Mouse (Mus musculus): ENCODE data around the gene Nms. TPM values are rescaled to one million over a fixed set of nuclear protein-coding genes. Genes with fewer than 3 reads are reported as not detected.

Gene Nms
- polyA plus RNA-seq (2015; fragmentation: Nextera tagmentation; extraction: Ambion mirVana) = not detected in 2 replicates

DNA sequence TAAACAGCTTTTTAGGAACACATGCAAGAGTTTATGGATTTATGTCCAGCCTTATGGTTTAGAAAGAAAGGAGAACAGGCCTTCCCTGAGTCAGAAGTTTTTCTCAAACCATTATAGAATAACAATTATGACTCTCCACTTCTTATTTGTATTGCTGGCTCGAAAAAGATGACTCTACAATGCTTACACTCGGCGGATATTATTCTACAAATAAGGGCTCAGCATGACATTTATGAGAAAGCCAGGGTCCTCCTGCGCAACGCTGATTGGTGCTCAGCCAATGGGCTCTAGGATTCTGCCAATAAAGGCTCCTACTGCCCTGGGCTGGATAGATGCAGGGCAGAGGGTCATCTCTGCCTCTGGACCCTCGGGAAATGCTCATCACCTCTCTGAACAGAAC is at the start of gene Nms:
Nms (plus strand) TSS at position 301 of the 400 bp plus-strand sequence.
- H3K9ac ChIP-seq (replicated peaks; ENCODE audit: low read depth) = no peak within 1 kb of the TSS
- 72% methylated on average over 6 of the region's 6 CpGs for WGBS
- no peak for ATAC-seq
- no peaks in the 10 kb centered on the region for H3K27me3 ChIP-seq (replicated peaks; ENCODE audit: insufficient read depth, low read length)
- H3K4me3 ChIP-seq (ENCODE audit: low read depth, low read length) = no peak within 1 kb of the TSS
- no peak for TF ChIP-seq CTCF (IDR thresholded peaks at IDR 0.05)
- no peak for TF ChIP-seq EP300 (IDR thresholded peaks at IDR 0.05)
- H3K27ac ChIP-seq (ENCODE audit: low read length) = no peak within 1 kb of the TSS
- H3K4me2 ChIP-seq (replicated peaks; ENCODE audit: low read depth, low read length) = no peak within 1 kb of the TSS
- no peak for DNase-seq (ENCODE audit: low spot score)
- no peaks in the 10 kb centered on the region for H3K4me1 ChIP-seq (ENCODE audit: insufficient read depth, low read depth, low read length)
- H3K9me3 ChIP-seq (ENCODE audit: low read length) = no peaks in the 10 kb centered on the region
- no peaks in the 10 kb centered on the region for H3K36me3 ChIP-seq (ENCODE audit: insufficient read depth, low read length)

GRCm38 (mm10) chr1:38891444-38891843 is 47.5 kb upstream of the Nms start:
- Histone ChIP-seq H3K27me3 (replicated peaks; ENCODE audit: insufficient read depth, low read length) (no peaks in the 10 kb centered on the region), H3K4me3 (ENCODE audit: low read depth, low read length) (no peak overlapping the region), H3K36me3 (ENCODE audit: insufficient read depth, low read length) (no peaks in the 10 kb centered on the region), H3K9me3 (ENCODE audit: low read length) (no peaks in the 10 kb centered on the region), H3K4me1 (ENCODE audit: insufficient read depth, low read depth, low read length) (no peaks in the 10 kb centered on the region), H3K9ac (replicated peaks; ENCODE audit: low read depth) (no peak overlapping the region), H3K27ac (ENCODE audit: low read length) (no peak overlapping the region), H3K4me2 (replicated peaks; ENCODE audit: low read depth, low read length) (no peak overlapping the region)
- no peak for DNase-seq (ENCODE audit: low spot score)
- no peak for ATAC-seq
- WGBS = 76% methylated on average over 5 of the region's 5 CpGs
- TF ChIP-seq CTCF (IDR thresholded peaks at IDR 0.05) = no peak
- TF ChIP-seq EP300 (IDR thresholded peaks at IDR 0.05) = no peak

GRCm38 (mm10) chr1:38893081-38893480 is 45.9 kb upstream of the Nms start:
- 0 out of 2 replicates have a peak, but pooled peaks cover 5% of the 10 kb centered on the region for H3K27me3 ChIP-seq (replicated peaks; ENCODE audit: insufficient read depth, low read length)
- H3K27ac ChIP-seq (ENCODE audit: low read length) = no peak overlapping the region
- no peak overlapping the region for H3K4me2 ChIP-seq (replicated peaks; ENCODE audit: low read depth, low read length)
- ATAC-seq = no peak
- 64% methylated on average over 5 of the region's 5 CpGs for WGBS
- H3K4me3 ChIP-seq (ENCODE audit: low read depth, low read length) = no peak overlapping the region
- H3K36me3 ChIP-seq (ENCODE audit: insufficient read depth, low read length) = no peaks in the 10 kb centered on the region
- H3K4me1 ChIP-seq (ENCODE audit: insufficient read depth, low read depth, low read length) = no peaks in the 10 kb centered on the region
- no peak for DNase-seq (ENCODE audit: low spot score)
- TF ChIP-seq EP300 (IDR thresholded peaks at IDR 0.05) = no peak
- TF ChIP-seq CTCF (IDR thresholded peaks at IDR 0.05) = no peak
- H3K9ac ChIP-seq (replicated peaks; ENCODE audit: low read depth) = no peak overlapping the region
- no peaks in the 10 kb centered on the region for H3K9me3 ChIP-seq (ENCODE audit: low read length)

GRCm38 (mm10) chr1:38897431-38898248 is 41.3 kb upstream of the Nms start, which contains the start of gene Chst10:
Gene Chst10 (minus strand): TSS chr1:38898161.
- H3K4me2 ChIP-seq (replicated peaks; ENCODE audit: low read depth, low read length) = peak within 1 kb of the TSS; percentile 77
- WGBS = 1% methylated on average over 66 of the region's 67 CpGs
- H3K27ac ChIP-seq (ENCODE audit: low read length) = no peak within 1 kb of the TSS
- 0 out of 2 replicates have a peak, but pooled peaks cover 5% of the 10 kb centered on the region for H3K27me3 ChIP-seq (replicated peaks; ENCODE audit: insufficient read depth, low read length)
- DNase-seq (ENCODE audit: low spot score) = peak; percentile 63
- no peaks in the 10 kb centered on the region for H3K4me1 ChIP-seq (ENCODE audit: insufficient read depth, low read depth, low read length)
- no peak within 1 kb of the TSS for H3K9ac ChIP-seq (replicated peaks; ENCODE audit: low read depth)
- H3K36me3 ChIP-seq (ENCODE audit: insufficient read depth, low read length) = no peaks in the 10 kb centered on the region
- TF ChIP-seq EP300 (IDR thresholded peaks at IDR 0.05) (no peak), CTCF (IDR thresholded peaks at IDR 0.05) (peak; percentile 4; the same call in 1 of the 2 replicates)
- H3K4me3 ChIP-seq (ENCODE audit: low read depth, low read length) = peak within 1 kb of the TSS; percentile 45
- H3K9me3 ChIP-seq (ENCODE audit: low read length) = no peaks in the 10 kb centered on the region
- peak; percentile 79 for ATAC-seq

- H3K9me3 ChIP-seq (ENCODE audit: low read length) = no peaks in the 10 kb centered on the region
- DNase-seq (ENCODE audit: low spot score) (no peak), ATAC-seq (no peak)
- H3K36me3 ChIP-seq (ENCODE audit: insufficient read depth, low read length) = no peaks in the 10 kb centered on the region
- WGBS = 56% methylated on average over 5 of the region's 5 CpGs
- no peak overlapping the region for H3K4me3 ChIP-seq (ENCODE audit: low read depth, low read length)
- no peak overlapping the region for H3K27ac ChIP-seq (ENCODE audit: low read length)
- no peak for TF ChIP-seq EP300 (IDR thresholded peaks at IDR 0.05)
- no peak for TF ChIP-seq CTCF (IDR thresholded peaks at IDR 0.05)
- no peak overlapping the region for H3K4me2 ChIP-seq (replicated peaks; ENCODE audit: low read depth, low read length)
- no peak overlapping the region for H3K9ac ChIP-seq (replicated peaks; ENCODE audit: low read depth)
- H3K27me3 ChIP-seq (replicated peaks; ENCODE audit: insufficient read depth, low read length) = no peaks in the 10 kb centered on the region
- H3K4me1 ChIP-seq (ENCODE audit: insufficient read depth, low read depth, low read length) = no peaks in the 10 kb centered on the region
Measured at GRCm38 (mm10) chr1:38902571-38902970, 36.4 kb upstream of the Nms start.

DNA sequence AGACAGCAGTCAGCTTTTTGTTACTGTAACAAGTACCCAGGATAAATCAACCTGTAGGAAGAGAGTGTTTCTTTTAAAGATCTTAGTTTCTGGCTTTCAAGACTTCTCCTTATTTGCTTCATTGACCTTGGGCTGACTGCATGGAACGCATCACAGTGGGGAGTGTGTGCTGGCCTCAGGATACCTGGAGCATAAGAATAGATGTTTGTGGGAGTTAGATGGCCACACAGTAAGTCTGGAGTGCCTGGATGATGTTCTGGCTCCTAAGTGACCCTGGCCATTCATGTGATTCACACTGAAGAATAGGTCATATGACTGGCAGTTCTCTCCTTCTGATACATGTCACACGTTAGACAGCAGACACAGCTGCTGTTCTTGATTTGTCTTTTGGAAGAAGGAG is 35.0 kb upstream of the Nms start:
- Histone ChIP-seq H3K4me1 (ENCODE audit: insufficient read depth, low read depth, low read length) (no peaks in the 10 kb centered on the region), H3K4me3 (ENCODE audit: low read depth, low read length) (no peak overlapping the region), H3K9ac (replicated peaks; ENCODE audit: low read depth) (no peak overlapping the region), H3K27me3 (replicated peaks; ENCODE audit: insufficient read depth, low read length) (no peaks in the 10 kb centered on the region), H3K27ac (ENCODE audit: low read length) (no peak overlapping the region), H3K36me3 (ENCODE audit: insufficient read depth, low read length) (no peaks in the 10 kb centered on the region), H3K9me3 (ENCODE audit: low read length) (no peaks in the 10 kb centered on the region), H3K4me2 (replicated peaks; ENCODE audit: low read depth, low read length) (no peak overlapping the region)
- TF ChIP-seq CTCF (IDR thresholded peaks at IDR 0.05) = no peak
- no peak for TF ChIP-seq EP300 (IDR thresholded peaks at IDR 0.05)
- ATAC-seq (no peak), DNase-seq (ENCODE audit: low spot score) (no peak)
- WGBS = 53% methylated on average over 2 of the region's 2 CpGs
